Mouse (Mus musculus) megakaryocyte-erythroid progenitor cell, adult 5-6 weeks (primary cell): ENCODE results near the gene Cma1. TPM values are rescaled to one million over a fixed set of nuclear protein-coding genes. Genes with fewer than 3 reads are reported as not detected.

Source experiments
- ATAC-seq: replicated peaks from 2 replicates; pipeline ENCODE4 v1.8.0; 2016; ENCODE audit warnings: mild to moderate bottlenecking, inconsistent platforms; ENCODE audit not compliant: severe bottlenecking, poor library complexity, low FRiP score, low TSS enrichment
- total RNA-seq, 2 experiments: library from RNA; stranded (forward) in 1 of 2; stranded (reverse) in 1 of 2; fragments of 200-1000, 215-1000 nt in 1 of 2; fragments of >200 nt in 1 of 2; fragmentation: Nextera tagmentation in 1 of 2; gene quantifications; 2 replicates each; pipeline ENCODE4 v1.2.3; 2014 to 2017

The Cma1 gene
- total RNA-seq, 2 experiments from 2014 or later, result 1.1 TPM; not detected in 1

DNA sequence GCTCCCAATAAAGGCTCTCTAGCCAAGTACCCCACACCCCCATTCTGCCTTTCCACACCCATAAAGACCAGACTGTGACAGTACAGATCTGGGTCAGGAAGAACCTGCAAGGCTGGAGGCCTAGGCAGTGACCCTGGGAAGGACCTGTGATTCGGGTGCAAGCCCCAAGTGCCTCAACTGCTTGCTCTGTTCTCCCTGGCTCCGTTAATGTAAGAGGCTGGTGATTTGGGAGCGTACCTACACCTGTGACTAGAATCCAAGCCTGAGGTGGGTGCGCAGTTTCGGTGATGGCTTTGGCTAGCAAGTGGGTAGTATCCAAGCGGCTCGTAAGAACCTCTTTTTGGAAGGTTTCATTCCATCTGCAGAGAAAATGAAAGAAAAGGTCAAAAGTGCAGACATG is 45.5 kb downstream of the Cma1 start:
- ATAC-seq, result no peak

DNA sequence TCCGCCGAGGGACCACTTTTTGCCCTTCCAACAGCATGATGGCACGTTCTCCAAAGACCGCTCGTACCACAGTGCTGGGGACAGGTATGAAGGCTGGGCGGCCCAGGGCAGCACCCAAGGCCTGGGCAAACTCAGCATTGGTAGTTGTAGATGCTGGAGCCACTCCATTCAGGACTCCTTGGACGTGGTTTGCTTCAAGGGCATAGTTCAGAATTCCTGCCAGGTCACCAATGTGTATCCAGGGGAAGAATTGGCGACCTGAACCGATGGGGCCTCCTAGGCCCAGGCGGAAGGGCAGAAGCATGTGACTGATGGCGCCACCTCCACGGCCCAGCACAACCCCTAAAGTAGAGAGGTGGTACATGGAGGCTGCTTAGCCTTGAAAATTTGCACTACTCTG is 46.8 kb downstream of the Cma1 start:
- no peak for ATAC-seq

Other genes with a start within 250 kb of the Cma1 start
- not detected in 2 replicates for gene Tgm1, start 230.7 kb downstream of the Cma1 start, total RNA-seq (2014; fragmentation: Nextera tagmentation)
- gene Tgm1, start 230.7 kb downstream of the Cma1 start, total RNA-seq (2017), result 0.15 TPM in 1 of 2 replicates, not detected in the other
- 14.4 and 20.2 TPM in 2 replicates for gene Rabggta, start 222.4 kb downstream of the Cma1 start, total RNA-seq (2014; fragmentation: Nextera tagmentation)
- 7.7 and 12.6 TPM in 2 replicates for gene Rabggta, start 222.4 kb downstream of the Cma1 start, total RNA-seq (2017)
- gene Dhrs1, start 199.0 kb downstream of the Cma1 start, total RNA-seq (2014; fragmentation: Nextera tagmentation), result 21.5 and 31.0 TPM in 2 replicates
- 10.0 and 10.3 TPM in 2 replicates for gene Dhrs1, start 199.0 kb downstream of the Cma1 start, total RNA-seq (2017)
- gene Nop9, start 199.0 kb downstream of the Cma1 start, total RNA-seq (2014; fragmentation: Nextera tagmentation), result 35.8 and 52.0 TPM in 2 replicates
- gene Nop9, start 199.0 kb downstream of the Cma1 start, total RNA-seq (2017), result 24.8 and 27.5 TPM in 2 replicates
- gene Cideb, start 186.2 kb downstream of the Cma1 start, total RNA-seq (2014; fragmentation: Nextera tagmentation), result not detected in 2 replicates
- not detected in 2 replicates for gene Cideb, start 186.2 kb downstream of the Cma1 start, total RNA-seq (2017)
- not detected in 2 replicates for gene Ltb4r2, start 183.2 kb downstream of the Cma1 start, total RNA-seq (2014; fragmentation: Nextera tagmentation)
- 0.38 and 1.7 TPM in 2 replicates for gene Ltb4r2, start 183.2 kb downstream of the Cma1 start, total RNA-seq (2017)
- 0.50 and 3.5 TPM in 2 replicates for gene Ltb4r1, start 178.7 kb downstream of the Cma1 start, total RNA-seq (2014; fragmentation: Nextera tagmentation)
- 0.76 and 3.1 TPM in 2 replicates for gene Ltb4r1, start 178.7 kb downstream of the Cma1 start, total RNA-seq (2017)
- gene Adcy4, start 160.6 kb downstream of the Cma1 start, total RNA-seq (2014; fragmentation: Nextera tagmentation), result not detected in 2 replicates
- not detected in 2 replicates for gene Adcy4, start 160.6 kb downstream of the Cma1 start, total RNA-seq (2017)
- 55.7 and 87.0 TPM in 2 replicates for gene Ripk3, start 155.8 kb downstream of the Cma1 start, total RNA-seq (2014; fragmentation: Nextera tagmentation)
- gene Ripk3, start 155.8 kb downstream of the Cma1 start, total RNA-seq (2017), result 8.9 and 23.1 TPM in 2 replicates
- gene Nfatc4, start 121.5 kb downstream of the Cma1 start, total RNA-seq (2014; fragmentation: Nextera tagmentation), result not detected in 2 replicates
- gene Nfatc4, start 121.5 kb downstream of the Cma1 start, total RNA-seq (2017), result not detected in 2 replicates
- 1.9 and 2.7 TPM in 2 replicates for gene Nynrin, start 90.7 kb downstream of the Cma1 start, total RNA-seq (2014; fragmentation: Nextera tagmentation)
- 1.2 and 2.0 TPM in 2 replicates for gene Nynrin, start 90.7 kb downstream of the Cma1 start, total RNA-seq (2017)
- gene Cbln3, start 60.3 kb downstream of the Cma1 start, total RNA-seq (2014; fragmentation: Nextera tagmentation), result not detected in 2 replicates
- gene Cbln3, start 60.3 kb downstream of the Cma1 start, total RNA-seq (2017), result not detected in 2 replicates
- gene Khnyn, start 59.7 kb downstream of the Cma1 start, total RNA-seq (2014; fragmentation: Nextera tagmentation), result 10.9 and 12.1 TPM in 2 replicates
- gene Khnyn, start 59.7 kb downstream of the Cma1 start, total RNA-seq (2017), result 8.7 and 16.3 TPM in 2 replicates
- gene Sdr39u1, start 44.4 kb downstream of the Cma1 start, total RNA-seq (2014; fragmentation: Nextera tagmentation), result 7.8 and 17.0 TPM in 2 replicates
- gene Sdr39u1, start 44.4 kb downstream of the Cma1 start, total RNA-seq (2017), result 3.9 and 6.7 TPM in 2 replicates
- not detected in 2 replicates for gene Cma2, start 6.3 kb upstream of the Cma1 start, total RNA-seq (2014; fragmentation: Nextera tagmentation)
- gene Cma2, start 6.3 kb upstream of the Cma1 start, total RNA-seq (2017), result not detected in 2 replicates
- gene Mcpt1, start 73.3 kb upstream of the Cma1 start, total RNA-seq (2014; fragmentation: Nextera tagmentation), result not detected in 2 replicates
- not detected in 2 replicates for gene Mcpt1, start 73.3 kb upstream of the Cma1 start, total RNA-seq (2017)
- not detected in 2 replicates for gene Mcpt9, start 85.8 kb upstream of the Cma1 start, total RNA-seq (2014; fragmentation: Nextera tagmentation)
- gene Mcpt9, start 85.8 kb upstream of the Cma1 start, total RNA-seq (2017), result not detected in 2 replicates
- gene Mcpt2, start 97.4 kb upstream of the Cma1 start, total RNA-seq (2014; fragmentation: Nextera tagmentation), result not detected in 2 replicates
- not detected in 2 replicates for gene Mcpt2, start 97.4 kb upstream of the Cma1 start, total RNA-seq (2017)
- gene Mcpt4, start 117.6 kb upstream of the Cma1 start, total RNA-seq (2014; fragmentation: Nextera tagmentation), result not detected in 2 replicates
- not detected in 2 replicates for gene Mcpt4, start 117.6 kb upstream of the Cma1 start, total RNA-seq (2017)
- not detected in 2 replicates for gene Mcpt8, start 140.6 kb upstream of the Cma1 start, total RNA-seq (2014; fragmentation: Nextera tagmentation)
- gene Mcpt8, start 140.6 kb upstream of the Cma1 start, total RNA-seq (2017), result 1.2 TPM in 1 of 2 replicates, not detected in the other
- 2.8 TPM in 1 of 2 replicates, not detected in the other for gene Ctsg, start 157.9 kb upstream of the Cma1 start, total RNA-seq (2014; fragmentation: Nextera tagmentation)
- 3.5 and 16.0 TPM in 2 replicates for gene Ctsg, start 157.9 kb upstream of the Cma1 start, total RNA-seq (2017)
- not detected in 2 replicates for gene Gzme, start 175.9 kb upstream of the Cma1 start, total RNA-seq (2014; fragmentation: Nextera tagmentation)
- gene Gzme, start 175.9 kb upstream of the Cma1 start, total RNA-seq (2017), result not detected in 2 replicates
- not detected in 2 replicates for gene Gzmd, start 187.9 kb upstream of the Cma1 start, total RNA-seq (2014; fragmentation: Nextera tagmentation)
- not detected in 2 replicates for gene Gzmd, start 187.9 kb upstream of the Cma1 start, total RNA-seq (2017)
- not detected in 2 replicates for gene Gzmg, start 214.9 kb upstream of the Cma1 start, total RNA-seq (2014; fragmentation: Nextera tagmentation)
- gene Gzmg, start 214.9 kb upstream of the Cma1 start, total RNA-seq (2017), result not detected in 2 replicates
- gene Gzmn, start 229.9 kb upstream of the Cma1 start, total RNA-seq (2014; fragmentation: Nextera tagmentation), result not detected in 2 replicates
- not detected in 2 replicates for gene Gzmn, start 229.9 kb upstream of the Cma1 start, total RNA-seq (2017)